Mouse (Mus musculus) CH12.LX (cell line): Measurements from ENCODE around the gene Ndufa5. TPM values are rescaled to one million over a fixed set of nuclear protein-coding genes. Genes with fewer than 3 reads are reported as not detected.

ENCODE experiments used
- DNase-seq: peaks from one replicate; pipeline ENCODE4 v3.0.0-alpha.2; 2013; ENCODE audit errors: extremely low read depth
- H3K27ac ChIP-seq: 2 replicates; pipeline ENCODE4 v1.5.1; 2012; ENCODE audit warnings: low read depth, mild to moderate bottlenecking, control low read depth, moderate library complexity; ENCODE audit not compliant: insufficient read depth
- H3K27me3 ChIP-seq: replicated peaks from 2 replicates; pipeline ENCODE3; 2012; ENCODE audit warnings: inconsistent platforms
- H3K36me3 ChIP-seq, 2 experiments: replicated peaks in 1 of 2; 2 replicates each; pipeline versions ENCODE3 to v1.6.1; 2012; ENCODE audit warnings: inconsistent platforms in 1 of 2, low read length in 1 of 2, mild to moderate bottlenecking in 1 of 2, mixed read lengths in 1 of 2, moderate library complexity in 1 of 2; ENCODE audit not compliant: control insufficient read depth in 1 of 2, insufficient read depth in 1 of 2
- H3K4me1 ChIP-seq, 2 experiments: 2 replicates each; pipeline ENCODE4 v1.6.1; 2012; ENCODE audit warnings: inconsistent platforms in 1 of 2, moderate library complexity in 1 of 2; ENCODE audit not compliant: insufficient read depth in 2 of 2, control insufficient read depth in 1 of 2
- H3K4me2 ChIP-seq: 2 replicates; pipeline ENCODE4 v1.6.1; 2012; ENCODE audit warnings: low read depth, mild to moderate bottlenecking, control low read depth; ENCODE audit not compliant: poor library complexity, insufficient read depth, severe bottlenecking
- H3K4me3 ChIP-seq, 3 experiments: fragments of 150-350 bp in 1 of 3; sonication (generic) in 1 of 3; replicated peaks in 1 of 3; 2 replicates each; pipeline versions ENCODE3 to v1.5.1; 2011 to 2012; ENCODE audit warnings: low read depth in 2 of 3, low read length in 2 of 3, mild to moderate bottlenecking in 2 of 3, moderate library complexity in 2 of 3, control low read depth in 1 of 3, improper control_type of control experiment in 1 of 3, inconsistent platforms in 1 of 3, mixed read lengths in 1 of 3; ENCODE audit not compliant: poor library complexity in 1 of 3
- H3K79me2 ChIP-seq: replicated peaks from 2 replicates; pipeline ENCODE4 v1.6.1; 2012; ENCODE audit warnings: mild to moderate bottlenecking, moderate library complexity; ENCODE audit not compliant: control insufficient read depth, poor library complexity, insufficient read depth, severe bottlenecking; ENCODE audit errors: extremely low read depth
- H3K9ac ChIP-seq: 2 replicates; pipeline ENCODE4 v1.6.1; 2012; ENCODE audit warnings: low read depth, mild to moderate bottlenecking, control low read depth, moderate library complexity; ENCODE audit not compliant: insufficient read depth
- H3K9me3 ChIP-seq: replicated peaks from 2 replicates; pipeline ENCODE3; 2012; ENCODE audit warnings: low read length, inconsistent platforms, mixed read lengths
- BHLHE40 ChIP-seq: IDR thresholded peaks from 2 replicates; pipeline ENCODE4 v1.6.1; 2011; ENCODE audit warnings: mild to moderate bottlenecking, low read depth, low read length, improper control_type of control experiment
- CTCF ChIP-seq, 2 experiments: IDR thresholded peaks in 1 of 2; conservative IDR thresholded peaks in 1 of 2; 2 replicates each; pipeline ENCODE4 v1.5.1; 2011 to 2012; ENCODE audit warnings: low read depth in 2 of 2, low read length in 2 of 2, improper control_type of control experiment in 1 of 2, inconsistent platforms in 1 of 2, mild to moderate bottlenecking in 1 of 2, moderate library complexity in 1 of 2
- E2F4 ChIP-seq: IDR thresholded peaks from 2 replicates; pipeline ENCODE4 v1.6.1; 2011; ENCODE audit warnings: low read depth, low read length, improper control_type of control experiment; ENCODE audit not compliant: insufficient replicate concordance
- EP300 ChIP-seq: IDR thresholded peaks from 2 replicates; pipeline ENCODE4 v1.6.1; 2011; ENCODE audit warnings: low read length, improper control_type of control experiment
- GABPA ChIP-seq: IDR thresholded peaks from 2 replicates; pipeline ENCODE4 v1.6.1; 2012; ENCODE audit warnings: low read depth, low read length, improper control_type of control experiment, inconsistent platforms; ENCODE audit not compliant: insufficient replicate concordance
- JUND ChIP-seq: conservative IDR thresholded peaks from 2 replicates; pipeline ENCODE4 v1.6.1; 2011; ENCODE audit warnings: low read depth, low read length, improper control_type of control experiment
- MAZ ChIP-seq: IDR thresholded peaks from 2 replicates; pipeline ENCODE4 v1.6.1; 2012; ENCODE audit warnings: low read depth, mild to moderate bottlenecking, inconsistent platforms, low read length, improper control_type of control experiment, moderate library complexity
- MEF2A ChIP-seq: IDR thresholded peaks from 2 replicates; pipeline ENCODE4 v1.6.1; 2014; ENCODE audit warnings: low read depth, mild to moderate bottlenecking, inconsistent platforms, low read length, improper control_type of control experiment, borderline replicate concordance
- NELFE ChIP-seq: IDR thresholded peaks from 2 replicates; pipeline ENCODE4 v1.6.1; 2011; ENCODE audit warnings: low read depth, low read length, improper control_type of control experiment
- NRF1 ChIP-seq: IDR thresholded peaks from 2 replicates; pipeline ENCODE4 v1.6.1; 2014; ENCODE audit warnings: low read depth, mild to moderate bottlenecking, inconsistent platforms, low read length, improper control_type of control experiment, moderate library complexity
- POLR2A ChIP-seq: IDR thresholded peaks from 2 replicates; pipeline ENCODE4 v1.6.1; 2011; ENCODE audit warnings: low read depth, mild to moderate bottlenecking, improper control_type of control experiment, low read length
- RCOR1 ChIP-seq: conservative IDR thresholded peaks from 2 replicates; pipeline ENCODE4 v1.6.1; 2012; ENCODE audit warnings: low read depth, mild to moderate bottlenecking, inconsistent platforms, low read length, improper control_type of control experiment
- SIN3A ChIP-seq: IDR thresholded peaks from 2 replicates; pipeline ENCODE4 v1.6.1; 2012; ENCODE audit warnings: low read length, improper control_type of control experiment, inconsistent platforms
- SMC3 ChIP-seq: IDR thresholded peaks from 2 replicates; pipeline ENCODE4 v1.6.1; 2011; ENCODE audit warnings: low read depth, low read length, improper control_type of control experiment
- TCF12 ChIP-seq: IDR thresholded peaks from 2 replicates; pipeline ENCODE4 v1.6.1; 2014; ENCODE audit warnings: low read depth, mild to moderate bottlenecking, inconsistent platforms, low read length, improper control_type of control experiment
- USF1 ChIP-seq: IDR thresholded peaks from 2 replicates; pipeline ENCODE4 v1.6.1; 2014; ENCODE audit warnings: low read depth, mild to moderate bottlenecking, inconsistent platforms, low read length, improper control_type of control experiment
- ZC3H11A ChIP-seq: IDR thresholded peaks from 2 replicates; pipeline ENCODE4 v1.6.1; 2012; ENCODE audit warnings: low read depth, mild to moderate bottlenecking, inconsistent platforms, low read length, improper control_type of control experiment
- dilution Hi-C: fragments of 300-500 bp; cut with MboI; formaldehyde crosslinking; loops from 2 replicates; pipeline ENCODE4 v1.14.3; 2020; ENCODE audit warnings: low sequenced_read_pairs; ENCODE audit not compliant: extremely low pct_unique_long_range_greater_than_20kb, extremely low pct_ligation_motif_present
- in situ Hi-C: fragments of 300-500 bp; cut with MboI; formaldehyde crosslinking; loops from 3 replicates; pipeline ENCODE4 v1.14.3; 2019; ENCODE audit warnings: low sequenced_read_pairs, low pct_ligation_motif_present, low pct_unique_long_range_greater_than_20kb, mixed read lengths
- polyA plus RNA-seq: library from polyadenylated mRNA; unstranded; fragments of >175 nt; gene quantifications from 2 replicates; pipeline ENCODE4 v1.2.1, GENCODE M21; 2012; ENCODE audit warnings: low read depth; ENCODE audit not compliant: insufficient read length
- total RNA-seq, 2 experiments: library from RNA; depleted of rRNA; stranded (reverse); fragments of 300-350 nt in 1 of 2; fragments of >200 nt in 1 of 2; gene quantifications; 2 replicates each; pipeline ENCODE4 v1.2.3; 2012 to 2014

Ndufa5 gene
- total and polyA plus RNA-seq, 3 experiments, result 67.2 to 372 (median 162) TPM

DNA sequence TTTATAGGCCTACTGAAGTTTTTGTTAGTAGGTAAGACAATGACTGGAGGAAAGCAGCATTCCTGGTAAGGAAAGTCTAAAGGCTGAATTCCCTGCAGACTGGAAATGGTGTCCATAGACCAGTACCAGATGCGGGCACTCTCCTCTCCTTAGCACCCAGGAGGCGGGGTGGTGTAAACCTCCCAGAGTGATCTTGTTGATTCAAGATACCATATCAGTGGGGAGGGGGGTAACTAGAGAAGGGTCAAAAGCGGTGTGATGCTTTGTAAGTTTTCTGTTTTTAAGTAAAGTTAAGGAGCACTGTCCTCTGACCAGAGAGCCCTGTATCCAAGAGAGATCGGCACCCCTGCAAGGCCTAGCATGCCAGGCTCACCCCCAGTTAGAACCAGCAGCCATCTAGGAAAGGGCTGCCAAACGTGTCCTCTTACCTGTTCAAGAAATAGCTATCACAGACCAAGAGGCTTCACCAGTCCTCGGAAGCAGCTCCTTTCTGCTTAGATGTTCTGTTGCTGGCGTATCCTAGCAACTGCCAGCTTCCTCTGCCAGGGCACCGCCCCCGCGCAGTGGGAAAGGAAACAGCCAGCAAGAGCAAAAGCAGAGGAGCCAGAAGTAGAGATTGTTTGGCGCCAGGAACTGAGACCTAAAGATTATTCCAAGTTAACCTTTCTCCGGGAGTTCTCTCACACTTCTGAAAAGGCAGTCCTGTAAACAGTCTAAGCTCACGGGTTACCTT is 13.1 kb downstream of the Ndufa5 start, which contains the start of gene Iqub:
Gene Iqub, minus strand, starts transcription at position 516 of the 733 bp plus-strand sequence.
- no peaks in the 10 kb centered on the region for H3K79me2 ChIP-seq
- no peak within 1 kb of the TSS for H3K4me2 ChIP-seq
- dilution Hi-C loops, result no loop called here
- TF ChIP-seq JUND, result no peak
- TF ChIP-seq ZC3H11A, result no peak
- TF ChIP-seq BHLHE40, result no peak
- TF ChIP-seq SMC3, result no peak
- TF ChIP-seq NELFE, result no peak
- no peak for TF ChIP-seq NRF1
- no peak for TF ChIP-seq SIN3A
- TF ChIP-seq USF1, result no peak
- TF ChIP-seq E2F4, result no peak
- no peaks in the 10 kb centered on the region for H3K4me1 ChIP-seq
- H3K36me3 ChIP-seq, result peaks cover 9 to 20% of the 10 kb centered on the region in 2 experiments
- DNase-seq, result no peak
- H3K27me3 ChIP-seq, result no peaks in the 10 kb centered on the region
- in situ Hi-C loops, result no loop called here
- H3K4me3 ChIP-seq, result no peak within 1 kb of the TSS
- H3K27ac ChIP-seq, result no peak within 1 kb of the TSS
- no peak within 1 kb of the TSS for H3K9ac ChIP-seq
- no peaks in the 10 kb centered on the region for H3K9me3 ChIP-seq

DNA sequence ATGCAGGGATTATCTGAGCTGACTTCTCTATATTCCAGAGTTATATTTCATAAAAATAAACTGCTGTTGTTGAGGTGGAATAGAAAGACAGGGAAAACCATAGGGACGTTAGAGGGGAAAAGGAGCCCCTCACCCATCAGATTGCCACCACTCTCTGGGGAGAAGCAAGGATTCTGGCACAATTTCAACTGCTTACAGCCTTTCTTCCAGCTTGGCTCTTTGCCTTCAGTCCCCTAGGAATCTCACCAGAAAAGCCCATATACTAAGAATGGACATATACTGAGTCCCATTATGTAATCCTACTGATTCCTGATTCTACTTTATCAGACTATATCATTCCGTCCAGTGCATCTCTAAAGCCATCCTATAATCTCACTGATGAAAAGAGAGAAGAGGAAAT is 23.7 kb downstream of the Ndufa5 start:
- H3K4me3 ChIP-seq, result no peak overlapping the region
- H3K36me3 ChIP-seq, result no peaks in the 10 kb centered on the region
- no peaks in the 10 kb centered on the region for H3K4me1 ChIP-seq
- H3K9me3 ChIP-seq, result no peaks in the 10 kb centered on the region
- H3K4me2 ChIP-seq, result no peak overlapping the region
- TF ChIP-seq BHLHE40 (no peak), MAZ (no peak), CTCF (conservative IDR thresholded peaks at IDR 0.05 in 1 of 2, IDR thresholded peaks at IDR 0.05 in 1 of 2; ENCODE audit: low read depth in 2 of 2, low read length in 2 of 2) (no peak), MEF2A (no peak), GABPA (no peak), EP300 (no peak), RCOR1 (no peak), POLR2A (no peak), JUND (no peak), NELFE (no peak), TCF12 (no peak)
- no peak overlapping the region for H3K9ac ChIP-seq
- H3K79me2 ChIP-seq, result no peaks in the 10 kb centered on the region
- no peak for DNase-seq
- in situ Hi-C loops (no loop called here), dilution Hi-C loops (no loop called here)
- H3K27me3 ChIP-seq, result no peaks in the 10 kb centered on the region
- no peak overlapping the region for H3K27ac ChIP-seq
